In genomic region chrX:7776329-7777082, GRCm38 (mm10) we compare ENCODE assay signal across 8 mouse cellular contexts. TPM values are rescaled to one million over a fixed set of nuclear protein-coding genes. Genes with fewer than 3 reads are reported as not detected.
DNase-seq lines count a peak whose midpoint lies in the region; ATAC-seq and TF ChIP-seq lines count a peak whose summit lies in the region.

No protein-coding gene starts in this region.

- no peaks in the 10 kb centered on the region for H3K27me3 ChIP-seq in heart, embryonic 10.5 days (ENCODE audit: insufficient read depth, poor library complexity, severe bottlenecking)
- H3K27me3 ChIP-seq in heart, embryonic 12.5 days (replicated peaks), result no peaks in the 10 kb centered on the region

- TF ChIP-seq POLR2A in cortical plate, adult 2 months (IDR thresholded peaks at IDR 0.05; ENCODE audit: extremely low read depth, insufficient read depth, low read length), result no peak

- WGBS in heart, embryonic 10.5 days, result 45% methylated on average over 8 of the region's 8 CpGs
- 49% methylated on average over 8 of the region's 8 CpGs for WGBS in heart, embryonic 12.5 days

- peak; percentile 27 to 71 for DNase-seq in heart, adult 18-20 months
- no peak for DNase-seq in heart, embryonic 10.5 days (ENCODE audit: low spot score)
- DNase-seq in MEL-GATA-1-ER (ENCODE audit: extremely low read depth, low read depth), result peak; percentile 74
- DNase-seq in kidney, postnatal 10 days, result peak; percentile 78
- peak; percentile 64 for DNase-seq in lung, postnatal 10 days
- peak; percentile 53 for DNase-seq in right cerebral cortex, postnatal 14 days

- H3K4me3 ChIP-seq in heart, embryonic 10.5 days, result no peak overlapping the region
- H3K4me3 ChIP-seq in cortical plate, adult 2 months (ENCODE audit: insufficient read depth, low read length), result no peak overlapping the region
- H3K4me3 ChIP-seq in heart, embryonic 12.5 days, result no peak overlapping the region

- peaks cover 27% of the 10 kb centered on the region for H3K36me3 ChIP-seq in heart, embryonic 10.5 days
- H3K36me3 ChIP-seq in heart, embryonic 12.5 days, result peaks cover 29% of the 10 kb centered on the region

- H3K27ac ChIP-seq in heart, embryonic 10.5 days, result no peak overlapping the region
- H3K27ac ChIP-seq in cortical plate, adult 2 months (ENCODE audit: insufficient read depth, low read length), result no peak overlapping the region
- no peak overlapping the region for H3K27ac ChIP-seq in heart, embryonic 12.5 days (ENCODE audit: poor library complexity, severe bottlenecking)

- peak; percentile 63 for TF ChIP-seq CTCF in cortical plate, adult 2 months (IDR thresholded peaks at IDR 0.05; ENCODE audit: extremely low read depth, insufficient read depth, low read length)

- no peaks in the 10 kb centered on the region for H3K9me3 ChIP-seq in heart, embryonic 10.5 days
- H3K9me3 ChIP-seq in heart, embryonic 12.5 days (replicated peaks), result no peaks in the 10 kb centered on the region; the same call in 1 of the 2 replicates

- H3K9ac ChIP-seq in heart, embryonic 12.5 days, result no peak overlapping the region

- H3K4me2 ChIP-seq in heart, embryonic 12.5 days, result no peak overlapping the region

- peak; percentile 58; the same call in 1 of the 2 replicates for ATAC-seq in heart, embryonic 12.5 days (ENCODE audit: insufficient number of reproducible peaks, low FRiP score)

- H3K4me1 ChIP-seq in heart, embryonic 10.5 days, result no peaks in the 10 kb centered on the region
- H3K4me1 ChIP-seq in cortical plate, adult 2 months (ENCODE audit: control insufficient read depth, insufficient read depth, low read length), result no peaks in the 10 kb centered on the region
- H3K4me1 ChIP-seq in heart, embryonic 12.5 days (replicated peaks), result no peaks in the 10 kb centered on the region

RNA-seq across cellular contexts. Expression of gene Gripap1, which starts 13.1 kb away (rescaled TPM):
- total RNA-seq in heart, adult 18-20 months (2021), result 10 to 100 TPM; 20.5 to 22.9 TPM
- polyA plus RNA-seq in heart, embryonic 10.5 days (2016; fragmentation: Nextera tagmentation; extraction: Ambion mirVana), result 35.4 and 37.6 TPM in 2 replicates
- 106 and 115 TPM in 2 replicates for polyA plus RNA-seq in cortical plate, adult 2 months (2012; rRNA removed)
- polyA plus RNA-seq in heart, embryonic 12.5 days (2016; fragmentation: Nextera tagmentation; extraction: Ambion mirVana), result 32.0 and 32.2 TPM in 2 replicates

RNA-seq across cellular contexts. Expression of gene Tfe3, which starts 14.1 kb away (rescaled TPM):
- total RNA-seq in heart, adult 18-20 months (2021), result 10 to 100 TPM; 12.6 to 13.0 TPM
- polyA plus RNA-seq in heart, embryonic 10.5 days (2016; fragmentation: Nextera tagmentation; extraction: Ambion mirVana), result 22.7 and 23.2 TPM in 2 replicates
- 20.6 and 21.4 TPM in 2 replicates for polyA plus RNA-seq in cortical plate, adult 2 months (2012; rRNA removed)
- polyA plus RNA-seq in heart, embryonic 12.5 days (2016; fragmentation: Nextera tagmentation; extraction: Ambion mirVana), result 22.3 TPM in 2 replicates

RNA-seq across cellular contexts. Expression of gene Ccdc120, which starts 25.8 kb away (rescaled TPM):
- under 1 TPM; 0.59 to 0.67 TPM for total RNA-seq in heart, adult 18-20 months (2021)
- 8.6 and 11.7 TPM in 2 replicates for polyA plus RNA-seq in heart, embryonic 10.5 days (2016; fragmentation: Nextera tagmentation; extraction: Ambion mirVana)
- 23.2 and 23.9 TPM in 2 replicates for polyA plus RNA-seq in cortical plate, adult 2 months (2012; rRNA removed)
- 6.6 and 8.2 TPM in 2 replicates for polyA plus RNA-seq in heart, embryonic 12.5 days (2016; fragmentation: Nextera tagmentation; extraction: Ambion mirVana)

RNA-seq across cellular contexts. Expression of gene Kcnd1, which starts 45.6 kb away (rescaled TPM):
- total RNA-seq in heart, adult 18-20 months (2021), result under 1 TPM; 0.15 to 0.57 TPM
- 1.1 and 1.4 TPM in 2 replicates for polyA plus RNA-seq in heart, embryonic 10.5 days (2016; fragmentation: Nextera tagmentation; extraction: Ambion mirVana)
- polyA plus RNA-seq in cortical plate, adult 2 months (2012; rRNA removed), result 7.6 and 7.9 TPM in 2 replicates
- polyA plus RNA-seq in heart, embryonic 12.5 days (2016; fragmentation: Nextera tagmentation; extraction: Ambion mirVana), result 1.4 and 1.9 TPM in 2 replicates

RNA-seq across cellular contexts. Expression of gene Praf2, which starts 48.3 kb away (rescaled TPM):
- 1 to 10 TPM; 5.1 to 5.3 TPM for total RNA-seq in heart, adult 18-20 months (2021)
- polyA plus RNA-seq in heart, embryonic 10.5 days (2016; fragmentation: Nextera tagmentation; extraction: Ambion mirVana), result 47.7 and 61.2 TPM in 2 replicates
- 131 and 135 TPM in 2 replicates for polyA plus RNA-seq in cortical plate, adult 2 months (2012; rRNA removed)
- polyA plus RNA-seq in heart, embryonic 12.5 days (2016; fragmentation: Nextera tagmentation; extraction: Ambion mirVana), result 43.5 and 44.3 TPM in 2 replicates
